Mouse (Mus musculus): ENCODE data around the gene Gm47985.
"Not testable (repeated sequence)": the region's sequence is repeated elsewhere in the genome, so short reads cannot be mapped to it uniquely, and the experiment has no call there.

The Gm47985 gene

DNA sequence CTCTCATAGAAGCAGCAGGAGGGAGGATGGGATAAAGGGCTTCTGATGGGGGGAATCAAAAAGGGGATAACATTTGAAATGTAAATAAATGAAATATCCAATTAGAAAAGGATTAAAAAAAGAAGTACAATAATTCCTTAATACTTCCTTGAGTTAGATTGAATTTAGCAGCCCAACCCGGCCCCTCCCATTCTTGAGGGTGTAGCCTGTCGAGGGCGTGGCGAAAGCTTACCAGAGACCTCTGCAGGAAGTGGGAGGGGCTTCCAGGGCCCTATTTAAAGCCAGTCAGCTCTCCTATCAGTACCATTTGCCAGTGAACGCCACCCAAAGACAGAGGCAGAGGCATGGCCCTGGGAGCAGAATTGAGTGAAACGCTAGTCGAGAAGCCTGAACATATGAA, at the start of gene Gm47985:
Gm47985 (plus strand) TSS at position 272 of the 400 bp plus-strand sequence.
- not testable (repeated sequence) for DNase-seq (ENCODE audit: low read depth)

DNA sequence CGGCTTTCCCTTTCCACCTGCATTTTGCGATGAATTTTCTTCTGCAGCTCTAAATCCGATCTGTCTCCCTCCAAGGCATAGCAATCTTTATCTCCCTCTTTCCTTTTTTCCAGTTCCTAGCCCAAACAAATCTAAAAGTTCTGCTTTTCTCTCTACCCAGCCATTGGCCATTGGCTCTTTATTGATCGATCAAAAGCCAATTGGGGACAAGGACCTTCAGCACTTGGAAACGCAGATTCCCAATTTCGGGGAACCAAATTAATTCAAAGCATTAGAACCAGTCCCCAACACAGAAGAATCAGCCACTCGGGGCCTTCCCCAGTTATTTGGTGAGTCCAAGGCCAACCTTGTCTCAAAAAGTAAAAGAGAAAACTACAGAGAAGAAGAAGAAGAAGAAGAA, 49.7 kb upstream of the Gm47985 start:
- DNase-seq (ENCODE audit: low read depth): no peak

DNA sequence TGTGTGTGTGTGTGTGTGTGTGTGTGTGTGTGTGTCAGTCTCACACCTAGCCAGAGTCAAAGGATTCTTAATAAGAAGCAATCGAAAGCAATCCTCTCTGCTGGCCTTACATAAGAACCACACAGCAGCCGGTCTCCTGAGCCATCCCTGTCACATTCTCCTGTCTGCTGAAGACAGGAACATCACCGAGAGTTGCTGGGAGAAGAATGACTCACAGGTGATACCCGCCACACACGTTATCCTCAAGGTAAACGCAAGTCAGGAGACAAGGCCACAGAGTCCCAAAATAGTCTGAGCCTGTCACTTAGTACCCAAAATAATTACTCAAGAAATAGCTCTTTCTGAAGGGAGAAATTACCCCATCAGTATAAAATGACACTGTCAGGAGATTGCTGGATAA, 43.9 kb upstream of the Gm47985 start:
- no peak for DNase-seq (ENCODE audit: low read depth)

DNA sequence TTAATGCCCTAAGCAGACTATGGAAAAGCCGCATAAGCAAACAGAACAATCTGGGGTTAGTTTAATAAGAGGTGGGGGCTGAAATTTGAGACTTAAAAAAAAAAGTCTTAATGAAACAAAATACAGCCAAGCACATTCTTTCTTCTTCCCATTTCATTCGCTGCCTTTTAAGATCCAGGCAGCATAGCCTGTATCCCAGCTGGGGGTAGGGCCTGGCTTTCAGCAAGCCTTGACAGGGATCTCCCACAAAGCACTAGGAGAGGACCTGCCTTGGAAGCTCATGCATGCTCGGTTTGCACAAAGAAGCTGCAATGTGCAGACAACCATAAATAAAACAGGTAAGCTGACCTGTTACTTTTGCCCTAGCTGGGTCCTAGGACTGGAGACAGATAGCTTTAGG, 41.4 kb upstream of the Gm47985 start:
- no peak for DNase-seq (ENCODE audit: low read depth)

DNA sequence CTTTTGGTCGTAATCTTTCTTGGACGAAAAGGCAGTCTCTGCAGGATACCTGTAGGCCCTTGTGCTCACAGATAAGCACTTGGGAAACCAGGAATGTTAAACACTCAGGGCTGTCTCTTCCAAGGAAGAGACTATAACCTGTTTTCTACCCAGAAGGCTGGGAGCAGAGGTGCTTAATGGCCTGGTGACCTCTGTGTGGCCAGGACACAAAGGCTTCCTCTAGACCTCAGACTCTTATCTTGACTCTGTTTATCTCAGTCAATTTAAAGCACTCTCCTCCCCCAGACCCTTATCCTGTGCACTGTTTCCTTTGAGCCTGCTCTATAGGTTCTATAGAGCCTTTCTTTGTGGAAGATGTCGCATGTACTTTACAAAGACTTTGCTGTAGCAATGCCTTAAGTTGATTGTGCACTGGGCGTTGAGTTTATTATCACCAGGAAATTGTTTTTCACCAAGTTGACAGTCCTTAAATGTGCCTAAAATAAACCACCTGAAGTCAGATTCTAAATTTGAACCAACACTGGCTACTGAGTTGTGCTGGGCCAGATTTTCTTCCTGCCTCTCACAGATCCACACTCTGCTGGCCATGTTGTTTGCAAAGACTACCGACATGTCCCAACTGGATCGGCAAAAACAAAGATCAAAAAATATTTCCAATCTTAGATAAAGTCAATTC, 37.7 kb upstream of the Gm47985 start:
- DNase-seq (ENCODE audit: low read depth): no peak

DNA sequence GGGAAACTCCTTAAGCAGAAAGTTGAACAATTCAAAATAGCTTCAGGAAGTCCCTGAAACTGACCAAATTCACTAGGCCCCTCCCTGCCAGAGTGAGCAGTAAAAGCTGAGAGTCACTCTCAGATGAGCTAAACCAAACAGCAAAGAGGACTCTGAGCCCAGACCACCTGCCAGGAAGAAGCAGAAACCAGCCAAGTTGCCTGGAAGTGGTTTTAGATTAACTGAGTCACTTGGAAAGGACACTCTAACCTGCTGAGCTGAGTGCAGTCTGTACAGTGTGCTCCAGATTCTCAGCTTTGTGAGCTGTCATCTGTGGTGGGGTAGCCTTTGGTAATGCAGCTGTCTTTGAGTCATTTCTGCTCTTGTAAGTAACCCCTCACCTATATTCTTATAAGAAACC, 34.5 kb upstream of the Gm47985 start:
- peak; percentile 5 for DNase-seq (ENCODE audit: low read depth)

DNA sequence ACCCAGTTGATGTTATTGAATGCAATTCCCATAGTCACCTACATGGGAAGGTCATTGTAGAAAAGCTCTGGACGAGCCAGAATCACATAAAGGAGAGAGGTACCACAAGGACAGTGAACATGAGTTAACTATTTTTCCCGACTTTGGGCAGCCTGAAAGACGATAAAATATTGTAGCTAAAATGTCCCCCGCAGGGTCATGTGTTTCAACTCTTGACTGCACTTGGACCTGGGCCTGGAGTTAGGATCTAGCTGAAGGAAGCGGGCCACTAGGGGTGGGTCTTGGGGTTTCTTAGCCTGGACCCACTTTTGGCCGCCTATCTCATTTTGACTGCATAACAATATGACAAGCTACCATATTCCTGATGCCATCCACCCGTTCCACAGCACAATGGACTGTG, 32.1 kb upstream of the Gm47985 start:
- DNase-seq (ENCODE audit: low read depth): no peak

DNA sequence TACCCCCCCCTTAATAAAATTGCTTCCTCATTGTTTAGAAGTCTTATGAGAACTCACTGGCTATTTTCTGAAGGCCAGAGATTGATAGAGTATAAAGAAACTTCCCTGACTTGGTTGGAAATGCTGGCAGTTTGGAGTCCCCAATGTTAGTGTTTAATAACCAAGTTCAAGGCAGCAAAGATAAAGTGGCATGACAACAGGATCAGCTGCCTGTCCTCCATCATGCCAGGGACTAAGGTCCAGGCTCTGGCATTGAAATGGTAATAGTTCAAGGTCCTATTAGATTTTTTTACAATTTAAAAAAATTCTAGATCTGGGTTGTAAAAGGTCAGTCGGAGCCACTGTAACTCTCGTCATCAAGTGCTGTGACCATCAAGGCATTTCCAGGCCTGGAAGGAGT, 31.2 kb upstream of the Gm47985 start:
- DNase-seq (ENCODE audit: low read depth): no peak

DNA sequence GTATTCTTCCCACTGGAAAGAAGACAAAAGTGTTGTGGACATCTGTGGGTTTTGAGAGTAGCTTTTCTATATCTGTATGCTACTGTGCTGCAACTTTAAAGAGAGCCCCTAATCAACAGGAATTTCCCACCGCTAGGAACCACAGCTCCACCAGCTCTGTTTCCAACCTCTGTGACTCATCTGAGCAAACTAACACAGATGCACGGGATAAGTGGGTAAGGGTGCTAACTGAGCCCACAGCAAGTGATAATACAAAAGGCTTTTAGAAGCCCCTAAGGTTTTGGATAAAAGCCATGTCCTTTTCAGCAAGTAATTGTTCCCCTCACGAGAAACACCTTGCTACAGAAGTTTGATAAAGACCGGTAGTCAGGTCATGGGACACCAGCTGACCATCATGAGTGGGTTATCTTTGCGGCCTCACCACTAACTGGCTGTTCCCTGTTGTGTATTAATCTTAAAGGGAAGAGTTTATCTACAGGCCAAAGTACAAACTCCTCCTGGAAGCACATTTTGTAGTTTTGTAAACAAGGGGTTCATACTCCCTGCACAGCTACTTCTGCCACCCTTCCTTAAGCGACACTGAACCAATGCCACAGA, 29.2 kb upstream of the Gm47985 start:
- DNase-seq (ENCODE audit: low read depth): peak; percentile 8

DNA sequence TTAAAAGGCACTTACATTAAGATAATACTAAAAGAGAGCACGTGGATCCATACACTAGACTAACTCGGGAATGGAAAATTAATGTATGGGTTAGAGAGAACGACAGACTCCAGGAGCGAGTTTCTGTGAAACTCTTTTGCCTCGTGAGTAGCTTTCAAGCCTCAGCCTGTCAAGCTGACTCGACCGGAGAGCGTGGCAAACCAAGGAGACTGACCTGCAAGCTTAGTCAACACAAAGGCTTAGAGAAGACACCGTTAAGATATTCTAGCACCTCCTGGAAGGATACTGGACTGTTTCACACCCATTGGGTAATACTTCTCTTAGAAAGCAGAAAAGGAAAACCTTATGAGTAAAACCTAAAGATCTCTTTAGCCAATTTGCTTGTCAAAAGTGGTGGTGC, 28.2 kb upstream of the Gm47985 start:
- not testable (repeated sequence) for DNase-seq (ENCODE audit: low read depth)

DNA sequence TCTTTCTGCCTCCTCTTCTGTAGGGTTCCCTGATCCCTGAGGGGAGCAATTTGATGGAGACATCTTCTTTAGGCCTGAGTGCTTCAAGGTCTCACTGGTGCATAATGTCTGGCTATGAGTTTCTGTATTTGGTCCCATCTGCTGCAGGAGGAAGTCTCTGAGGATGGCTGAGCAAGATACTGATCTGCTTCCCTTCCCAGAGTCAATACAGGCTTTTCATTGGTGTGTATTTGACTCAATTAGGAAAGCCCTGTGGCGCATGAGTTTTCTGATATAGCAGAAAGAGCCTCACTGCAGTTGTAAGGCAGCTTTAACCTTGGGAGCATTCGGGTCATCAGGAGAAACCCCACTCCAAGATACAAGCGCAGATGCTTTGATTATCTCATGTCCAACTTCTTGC, 26.2 kb upstream of the Gm47985 start:
- peak; percentile 48 for DNase-seq (ENCODE audit: low read depth)

DNA sequence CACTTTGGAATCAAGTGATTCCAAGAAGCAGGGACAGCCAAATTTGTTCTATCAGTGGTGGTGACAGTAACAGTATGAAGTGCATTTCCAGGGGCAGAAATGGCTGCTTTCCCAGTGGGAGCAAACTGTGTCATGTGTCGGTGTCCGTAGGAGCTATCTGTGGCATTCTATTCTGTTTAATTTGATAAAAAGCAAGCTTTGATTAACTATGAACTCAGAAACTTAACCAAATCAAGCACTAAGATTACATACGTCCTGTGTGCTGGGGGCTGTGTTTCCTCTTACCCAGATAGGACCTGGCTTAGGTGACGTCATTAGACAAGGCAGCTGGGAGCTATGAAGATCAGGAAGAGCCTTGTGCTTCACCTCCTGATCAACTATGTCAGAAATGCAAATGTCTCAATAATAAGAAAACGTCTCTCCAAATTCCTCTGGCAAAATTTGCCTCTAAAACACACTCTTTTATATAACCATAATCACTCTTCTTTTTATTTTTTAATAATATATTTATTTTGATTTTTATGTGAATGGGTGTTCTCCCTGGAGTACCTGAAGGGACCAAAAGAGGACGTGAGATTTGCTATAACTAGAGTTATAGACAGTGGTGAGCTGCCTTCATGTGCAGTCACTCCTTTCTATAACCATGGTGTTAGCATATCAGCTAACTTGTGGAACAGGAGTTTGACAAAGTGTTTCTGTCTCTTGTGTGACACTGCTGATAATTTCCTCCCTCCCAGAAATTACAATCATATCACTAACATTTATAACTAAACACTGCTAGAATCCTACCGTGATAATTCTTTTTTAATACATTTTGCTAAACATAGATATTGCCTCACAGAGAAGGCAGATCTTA, 25.3 kb upstream of the Gm47985 start:
- DNase-seq (ENCODE audit: low read depth): no peak

DNA sequence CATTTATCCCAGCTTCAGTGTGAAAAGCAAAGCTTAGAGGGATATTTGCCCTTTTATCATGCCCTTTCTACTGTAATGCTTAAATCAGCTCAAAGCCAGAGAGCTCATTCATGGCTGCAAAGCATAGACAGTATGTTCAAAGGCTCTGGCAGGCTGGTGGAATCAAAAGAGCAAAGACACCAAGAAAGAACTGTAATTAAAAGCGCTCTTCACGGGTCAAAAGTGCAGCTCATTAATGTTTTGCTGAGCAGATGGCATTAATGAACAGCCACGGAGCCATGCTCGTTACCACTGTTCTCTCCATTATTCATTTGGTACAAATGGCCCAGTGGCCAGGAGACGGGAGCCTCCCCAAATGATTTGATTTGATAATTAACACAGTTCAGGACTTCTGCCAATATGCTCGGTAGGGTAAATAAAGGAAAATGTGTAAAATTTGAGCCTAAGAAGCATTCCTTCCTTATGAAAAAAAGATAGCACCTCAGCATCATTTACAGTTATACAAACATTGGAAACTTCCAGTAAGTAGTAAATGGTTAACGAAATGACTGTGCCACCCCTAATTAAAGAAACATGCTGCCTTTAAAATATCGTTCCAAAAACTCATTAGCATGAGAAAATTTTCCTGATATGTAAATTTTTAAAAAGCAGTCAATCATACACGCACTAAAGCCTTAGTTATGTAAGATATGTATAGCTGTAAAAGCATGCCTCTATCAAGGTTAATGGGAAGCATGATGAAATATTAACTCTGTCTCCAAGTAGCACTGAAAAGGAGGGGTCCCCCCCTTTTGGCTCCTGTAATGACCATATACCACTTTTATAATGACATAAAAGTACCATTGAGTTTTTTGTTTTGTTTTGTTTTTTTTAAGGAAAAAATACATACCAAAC, 24.1 kb upstream of the Gm47985 start:
- no peak for DNase-seq (ENCODE audit: low read depth)

DNA sequence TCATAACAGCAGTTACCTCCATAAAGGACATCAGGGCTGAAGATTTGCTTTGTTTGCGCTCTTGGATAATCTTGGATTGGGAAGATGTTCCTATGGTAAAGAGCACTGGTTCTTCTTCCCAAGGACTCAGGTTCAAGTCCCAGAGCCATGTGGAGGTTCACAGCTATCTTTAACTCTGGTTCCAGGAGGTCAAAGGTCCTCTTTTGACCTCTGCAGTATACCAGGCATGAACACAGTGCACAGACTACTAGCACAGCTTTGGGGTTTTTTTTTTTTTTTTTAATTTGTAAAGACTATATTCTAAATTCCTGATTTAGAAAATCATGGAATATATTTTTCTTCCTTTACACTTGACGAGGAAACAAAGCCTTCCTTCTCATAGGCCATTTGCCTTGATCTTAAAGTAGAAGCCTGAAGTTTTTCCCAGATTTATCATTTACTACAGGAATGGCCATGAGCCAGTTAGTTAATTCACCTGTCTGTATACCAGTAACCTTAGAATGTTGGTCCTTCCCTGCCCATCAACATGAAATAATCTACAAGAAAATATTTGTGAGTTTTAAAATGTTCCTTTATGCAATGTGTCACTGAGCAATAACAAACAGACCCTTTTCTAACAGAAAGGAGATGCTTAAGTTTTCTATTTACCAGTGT, 23.4 kb upstream of the Gm47985 start:
- DNase-seq (ENCODE audit: low read depth): no peak

DNA sequence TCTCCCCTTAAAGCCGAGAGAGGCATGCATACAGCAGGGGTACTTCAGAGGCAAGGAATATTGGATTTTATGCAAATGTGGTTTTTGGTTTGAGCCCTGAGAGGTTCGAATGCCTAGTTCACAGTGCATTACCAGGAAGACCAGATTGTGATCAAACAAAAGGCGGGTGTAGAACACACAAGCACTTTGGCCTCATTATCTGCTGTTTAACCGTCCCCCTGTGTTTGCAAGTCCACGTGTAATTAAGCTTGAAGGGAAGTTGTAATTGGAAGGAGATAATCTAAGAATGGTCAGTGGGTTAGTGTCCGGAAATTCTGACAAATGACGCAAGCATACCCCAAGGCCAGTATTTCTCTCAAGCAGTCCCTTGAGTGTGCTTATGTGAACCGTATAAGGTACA, 16.3 kb upstream of the Gm47985 start:
- peak; percentile 49 for DNase-seq (ENCODE audit: low read depth)

DNA sequence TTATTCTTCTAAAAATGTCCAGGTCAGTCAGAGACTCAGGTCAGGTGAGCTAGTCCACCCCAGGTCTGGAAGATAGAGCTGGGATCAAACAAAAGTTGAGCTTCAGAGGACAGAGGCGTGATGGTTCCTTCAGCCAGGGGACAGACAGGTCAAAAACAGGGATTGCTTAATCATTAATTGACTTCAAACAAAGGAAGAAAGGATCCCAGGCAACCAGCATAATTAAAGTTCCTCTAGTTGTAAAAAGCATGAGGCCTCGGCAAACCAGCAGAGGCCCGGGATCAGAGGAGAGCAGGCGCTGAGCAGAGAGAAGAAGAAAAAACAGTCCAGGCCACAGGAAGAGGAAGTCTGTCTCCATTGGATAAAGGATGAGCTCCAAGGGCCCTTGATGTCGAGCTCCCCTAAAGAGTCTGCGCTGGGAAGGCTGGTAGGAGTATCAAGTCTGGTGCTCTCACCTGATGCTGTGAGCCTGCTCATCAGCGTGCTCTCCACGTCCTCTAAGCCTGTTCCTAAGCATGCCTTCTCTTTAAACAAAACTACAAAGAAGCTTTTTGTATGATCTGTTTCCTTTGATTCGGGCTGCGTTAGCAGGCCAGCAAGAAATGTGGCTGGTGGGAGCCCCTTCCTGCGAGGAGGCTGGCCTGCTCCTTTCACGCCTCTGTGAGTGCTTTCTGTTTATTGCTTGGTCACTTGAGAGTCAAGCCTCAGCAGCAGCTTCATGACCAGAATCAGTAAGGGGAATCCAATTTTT, 14.9 kb upstream of the Gm47985 start:
- DNase-seq (ENCODE audit: low read depth): no peak

DNA sequence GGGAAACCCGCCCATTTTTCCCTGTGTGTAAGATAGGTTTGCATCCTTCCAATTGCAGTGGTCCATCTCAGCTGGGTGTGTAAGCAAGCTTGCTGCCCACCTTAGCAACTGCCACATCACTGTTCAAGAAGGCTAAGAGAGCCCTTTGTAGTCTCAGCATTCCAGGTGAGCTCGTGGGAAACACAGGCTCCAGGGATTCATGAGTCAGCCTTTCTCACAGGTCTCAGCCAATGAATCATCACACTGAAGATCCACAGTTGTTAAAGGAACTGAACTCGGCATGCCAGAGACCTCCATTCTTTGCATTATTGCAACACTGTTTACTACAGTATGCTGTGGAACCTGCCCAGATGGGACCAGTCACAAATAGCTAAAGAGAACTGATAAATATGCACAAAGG, 13.7 kb upstream of the Gm47985 start:
- DNase-seq (ENCODE audit: low read depth): no peak

DNA sequence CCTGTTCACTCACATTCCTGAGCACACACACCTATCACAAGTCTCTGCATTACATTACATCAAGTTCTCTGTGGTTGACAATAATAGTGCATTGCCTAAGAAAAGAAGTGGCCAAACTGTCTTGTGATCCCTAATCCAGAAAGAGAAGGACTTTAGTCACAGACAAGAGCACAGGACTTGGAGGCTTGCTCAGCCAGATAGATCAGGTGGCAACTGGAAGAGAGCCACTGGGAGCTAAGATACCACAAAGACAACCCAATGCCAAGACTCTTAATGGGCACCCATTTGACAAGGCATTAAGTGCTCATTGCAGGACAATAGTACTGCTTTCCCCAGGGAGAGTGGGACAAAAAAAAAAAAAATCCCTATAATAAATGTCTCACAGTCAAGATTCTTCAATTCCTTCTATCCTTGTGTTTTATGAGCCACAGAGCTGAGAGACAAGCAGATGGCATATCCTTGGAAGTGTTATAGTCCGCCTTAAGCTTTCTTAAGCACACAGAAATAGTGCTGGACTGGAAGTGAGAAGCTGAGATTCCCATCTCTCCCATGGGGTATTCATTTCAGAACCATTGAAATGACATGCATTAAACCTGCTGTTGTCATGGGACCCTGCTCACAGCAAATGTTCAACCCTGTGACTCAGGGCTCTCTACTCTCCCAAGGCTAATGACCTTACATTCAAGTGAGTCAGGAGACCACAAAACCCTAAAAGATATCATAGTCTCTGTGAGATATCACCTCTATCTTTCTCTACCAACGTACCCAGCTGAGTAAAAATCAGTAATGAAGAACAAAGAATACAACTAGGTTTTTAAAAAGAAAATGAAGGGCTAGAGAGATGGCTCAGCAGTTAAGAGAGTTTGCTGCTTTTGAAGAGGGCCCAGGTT, 10.5 kb upstream of the Gm47985 start:
- peak; percentile 63 for DNase-seq (ENCODE audit: low read depth)

DNA sequence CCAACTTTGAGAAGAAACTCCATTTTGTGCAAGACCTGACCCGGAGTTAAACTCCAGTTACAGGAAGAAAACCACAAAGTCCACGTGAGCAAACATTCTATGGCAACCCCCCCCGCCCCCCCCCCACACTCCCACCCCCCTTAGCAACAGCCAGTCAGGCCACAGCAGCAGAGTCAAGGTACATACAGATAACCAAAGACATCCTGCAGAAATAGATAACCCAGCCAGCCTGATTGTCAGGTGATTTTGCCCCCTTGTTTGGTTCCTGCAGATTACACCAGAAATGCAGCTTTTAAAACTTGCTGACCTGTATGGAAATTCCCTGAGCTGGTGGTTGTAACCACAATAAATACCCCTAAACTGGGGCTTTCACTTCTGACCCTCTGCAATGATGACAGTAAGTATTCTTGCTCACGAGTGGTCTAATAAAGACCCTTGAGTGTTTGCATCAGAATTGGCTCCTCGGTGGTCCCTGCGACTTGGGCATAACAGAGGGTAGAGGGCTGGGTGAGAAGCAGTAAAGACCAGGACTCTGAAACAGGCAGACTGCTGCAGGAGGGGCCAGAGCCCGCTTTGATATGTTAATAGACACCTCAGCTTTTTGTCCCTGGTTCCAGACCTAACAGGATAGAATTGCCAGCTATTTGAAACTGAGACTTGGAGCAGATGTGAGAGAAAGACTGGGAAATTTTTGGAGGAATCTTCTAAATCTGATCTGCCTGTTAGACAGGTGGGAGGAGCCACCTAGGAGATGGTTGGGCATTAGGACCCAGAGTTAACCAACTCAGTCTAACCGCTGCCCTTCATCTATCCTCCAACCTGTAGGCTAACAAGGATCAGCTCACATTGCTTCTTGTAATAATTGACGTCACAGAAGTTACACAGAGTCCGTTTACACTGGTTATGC, 5.1 kb upstream of the Gm47985 start:
- peak; percentile 76 for DNase-seq (ENCODE audit: low read depth)

Measured in 416B (cell line).